Comparison of ENCODE assay signal across 10 mouse cellular contexts in the genomic region with DNA sequence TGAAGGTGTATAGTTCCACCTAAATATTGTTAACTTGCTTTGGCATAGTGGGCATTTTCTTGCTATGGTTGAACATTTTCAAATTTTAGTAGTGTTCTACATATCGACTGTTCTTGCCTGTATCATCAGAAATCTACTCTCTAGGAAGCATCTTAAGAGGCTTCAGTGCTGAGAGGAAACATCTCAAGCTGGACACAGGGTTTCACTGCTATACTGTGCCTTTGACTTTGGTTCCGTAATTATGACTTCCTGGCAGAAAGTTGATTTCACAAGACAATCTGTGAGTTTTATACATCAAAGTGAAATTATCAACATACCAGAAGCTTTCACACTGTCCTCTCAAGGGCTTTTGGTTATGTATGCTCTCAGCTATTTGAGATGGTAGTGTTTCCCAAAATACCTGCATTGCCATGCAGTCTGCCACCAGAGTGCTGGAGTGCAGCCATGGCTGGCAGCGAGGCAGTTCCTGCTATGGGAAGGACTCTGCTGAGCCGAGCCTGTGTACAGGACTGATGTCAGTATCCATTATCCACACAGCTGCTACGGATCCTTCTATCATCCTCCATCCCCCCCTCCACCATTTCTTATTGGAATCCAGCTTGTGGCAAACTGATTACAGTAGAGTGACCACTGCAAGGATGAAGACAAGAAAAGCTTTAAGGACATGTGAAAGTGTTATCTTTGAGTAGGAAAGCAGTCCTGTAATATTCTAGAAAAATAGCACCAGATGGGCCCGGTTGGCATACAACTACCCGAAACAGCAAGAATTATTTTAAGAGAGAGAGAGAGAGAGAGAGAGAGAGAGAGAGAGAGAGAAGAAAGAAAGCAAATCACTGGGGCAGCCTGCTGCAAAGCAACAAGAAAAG.
A peak's percentile ranks its signal among the peaks of the same experiment; 100 is the strongest.
DNase-seq lines count a peak whose midpoint lies in the region; ATAC-seq lines count a peak whose summit lies in the region.
"Had no signal": no experiment of that assay in that cellular context is flagged by ENCODE, and none has a peak within 500 bp of the region (broad histone marks: within the 10 kb centered on the region; RNA-seq: fewer than 3 reads in every experiment).

No protein-coding gene starts in this region.

- no peaks in the 10 kb centered on the region for H3K27me3 ChIP-seq in heart, embryonic 16.5 days (ENCODE audit: control insufficient read depth, insufficient read depth, low read length)
- no peaks in the 10 kb centered on the region for H3K27me3 ChIP-seq in intestine, embryonic 16.5 days (replicated peaks; ENCODE audit: control insufficient read depth, insufficient read depth, low read length)
- no peaks in the 10 kb centered on the region for H3K27me3 ChIP-seq in hindbrain, embryonic 11.5 days (ENCODE audit: control insufficient read depth, insufficient read depth, low read length)
- H3K27me3 ChIP-seq in midbrain, embryonic 16.5 days (ENCODE audit: control insufficient read depth, insufficient read depth, low read depth, low read length) = no peaks in the 10 kb centered on the region

- DNase-seq in cerebellum, postnatal 14 days = peak; percentile 97
- peak; percentile 40 to 78 for DNase-seq in left cerebral cortex, adult 9 months (ENCODE audit: low spot score in 2 of 2)
- no peak for DNase-seq in embryo, embryonic 9.5 days (ENCODE audit: extremely low spot score)
- DNase-seq in hindbrain, embryonic 11.5 days (ENCODE audit: low spot score) = no peak

- 49% methylated on average over 7 of the region's 7 CpGs for WGBS in heart, embryonic 16.5 days
- WGBS in intestine, embryonic 16.5 days = 79% methylated on average over 7 of the region's 7 CpGs
- WGBS in hindbrain, embryonic 11.5 days = 87% methylated on average over 7 of the region's 7 CpGs
- 85% methylated on average over 7 of the region's 7 CpGs for WGBS in midbrain, embryonic 16.5 days

- no peak overlapping the region for H3K4me3 ChIP-seq in heart, embryonic 16.5 days (ENCODE audit: low read length)
- H3K4me3 ChIP-seq in intestine, embryonic 16.5 days (ENCODE audit: low read length) = no peak overlapping the region
- H3K4me3 ChIP-seq in hindbrain, embryonic 11.5 days (ENCODE audit: low read depth, low read length) = no peak overlapping the region
- no peak overlapping the region for H3K4me3 ChIP-seq in midbrain, embryonic 16.5 days (ENCODE audit: low read depth, low read length)

- no peak overlapping the region for H3K9ac ChIP-seq in heart, embryonic 16.5 days (ENCODE audit: low read length)
- no peak overlapping the region for H3K9ac ChIP-seq in intestine, embryonic 16.5 days (ENCODE audit: low read depth, low read length)
- no peak overlapping the region for H3K9ac ChIP-seq in hindbrain, embryonic 11.5 days (ENCODE audit: low read depth, low read length)
- H3K9ac ChIP-seq in midbrain, embryonic 16.5 days (ENCODE audit: low read depth, low read length) = no peak overlapping the region
- H3K9ac ChIP-seq: liver, embryonic 14.5 days had no signal

- peak; percentile 96 for ATAC-seq in cerebellum, adult (ENCODE audit: insufficient number of reproducible peaks, low FRiP score, low TSS enrichment)
- ATAC-seq in heart, embryonic 16.5 days (replicated peaks; ENCODE audit: extremely low read depth, insufficient read depth, low FRiP score) = peak; percentile 58; the same call in 1 of the 2 replicates
- no peak for ATAC-seq in intestine, embryonic 16.5 days
- no peak for ATAC-seq in hindbrain, embryonic 11.5 days (ENCODE audit: low FRiP score)
- ATAC-seq in midbrain, embryonic 16.5 days = no peak

- peaks cover 5% of the 10 kb centered on the region; the same call in 1 of the 2 replicates for H3K4me1 ChIP-seq in heart, embryonic 16.5 days (ENCODE audit: control insufficient read depth, insufficient read depth, low read length)
- H3K4me1 ChIP-seq in intestine, embryonic 16.5 days (ENCODE audit: control insufficient read depth, insufficient read depth, low read length) = no peaks in the 10 kb centered on the region
- H3K4me1 ChIP-seq in hindbrain, embryonic 11.5 days (replicated peaks; ENCODE audit: control insufficient read depth, insufficient read depth, low read length) = no peaks in the 10 kb centered on the region
- H3K4me1 ChIP-seq in midbrain, embryonic 16.5 days (ENCODE audit: control insufficient read depth, insufficient read depth, low read length) = no peaks in the 10 kb centered on the region

- H3K36me3 ChIP-seq in heart, embryonic 16.5 days (ENCODE audit: control insufficient read depth, insufficient read depth) = no peaks in the 10 kb centered on the region
- no peaks in the 10 kb centered on the region for H3K36me3 ChIP-seq in intestine, embryonic 16.5 days (ENCODE audit: control insufficient read depth, insufficient read depth, low read length)
- H3K36me3 ChIP-seq in hindbrain, embryonic 11.5 days (ENCODE audit: control insufficient read depth, insufficient read depth, low read length) = no peaks in the 10 kb centered on the region
- no peaks in the 10 kb centered on the region for H3K36me3 ChIP-seq in midbrain, embryonic 16.5 days (ENCODE audit: control insufficient read depth, insufficient read depth, low read length)
- H3K36me3 ChIP-seq: G1E had no signal

- H3K4me2 ChIP-seq in heart, embryonic 16.5 days (ENCODE audit: low read depth, low read length) = no peak overlapping the region
- H3K4me2 ChIP-seq in intestine, embryonic 16.5 days (ENCODE audit: low read depth, low read length) = no peak overlapping the region
- H3K4me2 ChIP-seq in hindbrain, embryonic 11.5 days (replicated peaks; ENCODE audit: low read depth, low read length) = no peak overlapping the region
- no peak overlapping the region for H3K4me2 ChIP-seq in midbrain, embryonic 16.5 days (ENCODE audit: low read length)

- no peak overlapping the region for H3K27ac ChIP-seq in heart, embryonic 16.5 days (ENCODE audit: low read length)
- H3K27ac ChIP-seq in intestine, embryonic 16.5 days (ENCODE audit: low read length) = no peak overlapping the region
- no peak overlapping the region for H3K27ac ChIP-seq in hindbrain, embryonic 11.5 days (ENCODE audit: low read depth, low read length)
- H3K27ac ChIP-seq in midbrain, embryonic 16.5 days (ENCODE audit: low read length) = no peak overlapping the region
- H3K27ac ChIP-seq: liver, embryonic 14.5 days had no signal

- H3K9me3 ChIP-seq in heart, embryonic 16.5 days (replicated peaks; ENCODE audit: control insufficient read depth, low read length) = no peaks in the 10 kb centered on the region
- no peaks in the 10 kb centered on the region for H3K9me3 ChIP-seq in intestine, embryonic 16.5 days (ENCODE audit: control insufficient read depth, low read length)
- H3K9me3 ChIP-seq in hindbrain, embryonic 11.5 days (ENCODE audit: control insufficient read depth, low read length) = no peaks in the 10 kb centered on the region
- no peaks in the 10 kb centered on the region for H3K9me3 ChIP-seq in midbrain, embryonic 16.5 days (replicated peaks; ENCODE audit: control insufficient read depth, low read length, poor library complexity, severe bottlenecking)
- H3K9me3 ChIP-seq: G1E had no signal

Comparison
In these comparisons a context has a peak if more than half of its experiments do, and no peak if none do; other contexts are left out.
1. ATAC-seq: peak in cerebellum, adult (single experiment) and heart, embryonic 16.5 days (single experiment); none in intestine, embryonic 16.5 days (single experiment), hindbrain, embryonic 11.5 days (single experiment) and midbrain, embryonic 16.5 days (single experiment).
2. DNase-seq: peak in cerebellum, postnatal 14 days (2 of 2) and left cerebral cortex, adult 9 months (2 of 2); none in embryo, embryonic 9.5 days (single experiment) and hindbrain, embryonic 11.5 days (single experiment).